Mouse (Mus musculus) retina, embryonic 14.5 days (tissue): Measurements from ENCODE around the gene Ypel2.

ENCODE experiments used
- DNase-seq: peaks from one replicate; pipeline ENCODE4 v3.0.0-alpha.2; 2015; ENCODE audit warnings: low spot score

The Ypel2 gene

GRCm38 (mm10) chr11:86995625-86996221 is 2.2 kb upstream of the Ypel2 start:
- peak; percentile 86 for DNase-seq

- DNase-seq: no peak
Observed at GRCm38 (mm10) chr11:86994791-86995624, 1.5 kb upstream of the Ypel2 start.

GRCm38 (mm10) chr11:86994330-86994729 is 823 bp upstream of the Ypel2 start:
- DNase-seq: no peak

GRCm38 (mm10) chr11:86992461-86992988 is 982 bp downstream of the Ypel2 start:
- no peak for DNase-seq

GRCm38 (mm10) chr11:86991241-86991640 is 2.3 kb downstream of the Ypel2 start:
- no peak for DNase-seq

- DNase-seq: peak; percentile 45
Observed at GRCm38 (mm10) chr11:86990309-86990708, 3.2 kb downstream of the Ypel2 start.

GRCm38 (mm10) chr11:86984990-86985389 is 8.5 kb downstream of the Ypel2 start:
- DNase-seq: no peak

GRCm38 (mm10) chr11:86983056-86983455 is 10.5 kb downstream of the Ypel2 start:
- peak; percentile 51 for DNase-seq

- no peak for DNase-seq
Observed at GRCm38 (mm10) chr11:86981229-86981791, 12.2 kb downstream of the Ypel2 start.

- no peak for DNase-seq
Observed at GRCm38 (mm10) chr11:86980526-86980925, 13.0 kb downstream of the Ypel2 start.

GRCm38 (mm10) chr11:86979799-86980198 is 13.7 kb downstream of the Ypel2 start:
- DNase-seq: no peak

- DNase-seq: no peak
Observed at GRCm38 (mm10) chr11:86977242-86977641, 16.3 kb downstream of the Ypel2 start.

GRCm38 (mm10) chr11:86974401-86974800 is 19.1 kb downstream of the Ypel2 start:
- DNase-seq: no peak

GRCm38 (mm10) chr11:86973255-86973654 is 20.3 kb downstream of the Ypel2 start:
- DNase-seq: no peak

- DNase-seq: no peak
Observed at GRCm38 (mm10) chr11:86971057-86971753, 22.3 kb downstream of the Ypel2 start.

GRCm38 (mm10) chr11:86969041-86969821 is 24.3 kb downstream of the Ypel2 start:
- DNase-seq: peak; percentile 32

- no peak for DNase-seq
Observed at GRCm38 (mm10) chr11:86967506-86967905, 26.0 kb downstream of the Ypel2 start.

- DNase-seq: no peak
Observed at GRCm38 (mm10) chr11:86966696-86967095, 26.8 kb downstream of the Ypel2 start.

- no peak for DNase-seq
Observed at GRCm38 (mm10) chr11:86965079-86965478, 28.4 kb downstream of the Ypel2 start.

- DNase-seq: no peak
Observed at GRCm38 (mm10) chr11:86963698-86964097, 29.8 kb downstream of the Ypel2 start.

GRCm38 (mm10) chr11:86963027-86963426 is 30.5 kb downstream of the Ypel2 start:
- no peak for DNase-seq
